Comparison of ENCODE assay signal across 8 mouse cellular contexts in the genomic region with DNA sequence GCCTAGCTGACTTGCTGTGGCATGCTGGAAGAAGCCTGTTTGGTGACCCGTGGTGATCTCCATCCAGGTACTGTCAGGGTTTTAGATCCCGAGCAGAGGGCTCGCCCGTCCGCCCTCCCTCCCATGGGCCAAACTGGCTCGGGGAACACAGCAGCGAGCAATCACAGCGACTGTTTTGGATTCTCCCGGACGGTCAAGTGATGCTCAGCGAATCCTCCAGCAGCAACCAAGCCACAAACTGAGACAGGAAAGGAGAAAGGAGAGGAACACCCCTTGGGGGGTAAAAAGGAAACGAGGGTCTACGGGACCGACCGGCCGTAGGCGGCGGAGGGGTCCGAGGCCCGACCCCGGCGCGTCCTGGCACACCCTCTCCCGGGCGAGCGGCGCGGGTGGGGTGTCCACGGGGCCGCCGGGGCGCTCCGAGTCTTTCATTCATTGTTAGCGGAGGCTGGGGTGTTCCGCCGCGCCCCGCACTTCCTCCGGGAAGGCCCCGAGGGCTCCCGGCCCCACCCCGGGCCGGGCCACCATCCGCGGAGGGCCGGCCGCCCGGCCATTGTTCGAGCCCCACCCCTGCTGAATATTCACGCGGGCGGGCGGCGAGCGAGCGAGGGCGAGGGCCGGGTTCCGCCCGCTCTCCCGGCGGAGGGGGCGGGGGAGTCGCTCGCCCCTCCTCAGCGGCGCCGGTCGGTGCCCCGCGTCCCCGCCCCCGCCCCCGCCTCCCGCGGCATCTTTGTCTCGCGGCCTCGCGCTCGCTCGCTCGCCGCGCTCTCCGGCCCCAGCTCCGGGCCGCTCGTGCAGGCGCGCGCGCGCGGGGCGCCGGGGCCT. TPM values are rescaled to one million over a fixed set of nuclear protein-coding genes. Genes with fewer than 3 reads are reported as not detected.
A peak's percentile ranks its signal among the peaks of the same experiment; 100 is the strongest.
DNase-seq lines count a peak whose midpoint lies in the region; ATAC-seq and TF ChIP-seq lines count a peak whose summit lies in the region.

A gene (plus strand): TSS at position 733 of the 825 bp plus-strand sequence.

- no peak for TF ChIP-seq CTCF in cerebellum, adult 2 months (IDR thresholded peaks at IDR 0.05; ENCODE audit: borderline replicate concordance, insufficient read depth, low read depth, low read length)
- TF ChIP-seq CTCF in forebrain, postnatal 0 days (IDR thresholded peaks at IDR 0.05; ENCODE audit: low read depth): no peak
- no peak for TF ChIP-seq CTCF in lung, postnatal 0 days (IDR thresholded peaks at IDR 0.05)

- no peaks in the 10 kb centered on the region for H3K9me3 ChIP-seq in forebrain, postnatal 0 days (ENCODE audit: low read length)
- no peaks in the 10 kb centered on the region for H3K9me3 ChIP-seq in lung, postnatal 0 days (ENCODE audit: low read length)

- TF ChIP-seq POLR2A in cerebellum, adult 2 months (IDR thresholded peaks at IDR 0.05; ENCODE audit: borderline replicate concordance, insufficient read depth, low read length): peak; percentile 23; the same call in 1 of the 2 replicates

- peak within 1 kb of the TSS; percentile 100 for H3K9ac ChIP-seq in forebrain, postnatal 0 days
- H3K9ac ChIP-seq in lung, postnatal 0 days (replicated peaks; ENCODE audit: low read depth): peak within 1 kb of the TSS; percentile 96

- H3K27me3 ChIP-seq in cerebellum, adult 2 months (ENCODE audit: control insufficient read depth, insufficient read depth, low read length): no peaks in the 10 kb centered on the region
- no peaks in the 10 kb centered on the region for H3K27me3 ChIP-seq in forebrain, postnatal 0 days (ENCODE audit: insufficient read depth, low read length)
- H3K27me3 ChIP-seq in lung, postnatal 0 days (replicated peaks; ENCODE audit: insufficient read depth, low read length): no peaks in the 10 kb centered on the region

- H3K36me3 ChIP-seq in forebrain, postnatal 0 days (ENCODE audit: insufficient read depth): no peaks in the 10 kb centered on the region; the same call in 1 of the 2 replicates
- no peaks in the 10 kb centered on the region for H3K36me3 ChIP-seq in lung, postnatal 0 days (ENCODE audit: insufficient read depth, low read length)

- H3K4me1 ChIP-seq in cerebellum, adult 2 months (ENCODE audit: control insufficient read depth, insufficient read depth, low read length): peaks cover 14% of the 10 kb centered on the region
- H3K4me1 ChIP-seq in forebrain, postnatal 0 days (ENCODE audit: insufficient read depth): peaks cover 31% of the 10 kb centered on the region
- H3K4me1 ChIP-seq in lung, postnatal 0 days (ENCODE audit: insufficient read depth, low read depth, low read length): peaks cover 13% of the 10 kb centered on the region; the same call in 1 of the 2 replicates

- peak within 1 kb of the TSS; percentile 98 for H3K27ac ChIP-seq in cerebellum, adult 2 months (ENCODE audit: insufficient read depth, low read length)
- H3K27ac ChIP-seq in forebrain, postnatal 0 days (ENCODE audit: low read depth, low read length): peak within 1 kb of the TSS; percentile 100
- peak within 1 kb of the TSS; percentile 98 for H3K27ac ChIP-seq in lung, postnatal 0 days (ENCODE audit: low read length)

- peak; percentile 81 for ATAC-seq in forebrain, postnatal 0 days
- ATAC-seq in lung, postnatal 0 days: peak; percentile 92

- H3K4me2 ChIP-seq in forebrain, postnatal 0 days (ENCODE audit: low read depth): peak within 1 kb of the TSS; percentile 51
- H3K4me2 ChIP-seq in lung, postnatal 0 days (replicated peaks; ENCODE audit: low read depth, low read length): peak within 1 kb of the TSS; percentile 84

- WGBS in cerebellum, adult 2 months: under 1% methylated on average over 95 of the region's 97 CpGs
- 1% methylated on average over 75 of the region's 97 CpGs for WGBS in forebrain, postnatal 0 days
- 2% methylated on average over 54 of the region's 97 CpGs for WGBS in lung, postnatal 0 days

- peak; percentile 72 for DNase-seq in ES-CJ7 (ENCODE audit: low read depth, low spot score)
- DNase-seq in cerebellum, adult 2 months: peak; percentile 81 to 86
- DNase-seq in forebrain, postnatal 0 days: peak; percentile 84
- DNase-seq in heart, postnatal 4 days: peak; percentile 84
- DNase-seq in layer of hippocampus, adult 8-10 months (ENCODE audit: low spot score in 2 of 2): peak in 1 of 2 experiments; percentile 46
- peak; percentile 88 for DNase-seq in lung, postnatal 0 days (ENCODE audit: low spot score)
- DNase-seq in ovary, postnatal 10 days (ENCODE audit: low spot score): peak; percentile 49
- DNase-seq in thymus, postnatal 10 days (ENCODE audit: low spot score in 2 of 2): peak; percentile 40 to 66

- peak within 1 kb of the TSS; percentile 86 for H3K4me3 ChIP-seq in cerebellum, adult 2 months (replicated peaks; ENCODE audit: insufficient read depth, low read depth, low read length)
- peak within 1 kb of the TSS; percentile 93 for H3K4me3 ChIP-seq in forebrain, postnatal 0 days (ENCODE audit: low read depth, low read length)
- peak within 1 kb of the TSS; percentile 95 for H3K4me3 ChIP-seq in lung, postnatal 0 days (ENCODE audit: low read depth, low read length)

- TF ChIP-seq EP300 in lung, postnatal 0 days (IDR thresholded peaks at IDR 0.05): no peak

RNA-seq across cellular contexts. Expression of the gene that starts here (rescaled TPM):
- polyA plus RNA-seq in cerebellum, adult 2 months (2012; rRNA removed): 166 and 168 TPM in 2 replicates
- 201 and 241 TPM in 2 replicates for total RNA-seq in forebrain, postnatal 0 days (2014; rRNA removed)
- polyA plus RNA-seq in forebrain, postnatal 0 days (2015; fragmentation: Nextera tagmentation; extraction: Ambion mirVana): 11.9 and 21.3 TPM in 2 replicates
- 100 to 1,000 TPM; 207 to 231 TPM for total RNA-seq in heart, postnatal 4 days (2021)
- total RNA-seq in layer of hippocampus, adult 8-10 months (2022): 100 to 1,000 TPM; 127 to 159 (median 152) TPM
- polyA plus RNA-seq in lung, postnatal 0 days (2015; fragmentation: Nextera tagmentation; extraction: Ambion mirVana): 21.2 and 21.5 TPM in 2 replicates
